Comparison of ENCODE assay signal across 21 mouse cellular contexts in genomic region chr9:102818228-102818627, GRCm38 (mm10). TPM values are rescaled to one million over a fixed set of nuclear protein-coding genes. Genes with fewer than 3 reads are reported as not detected.
DNase-seq lines count a peak whose midpoint lies in the region; ATAC-seq lines count a peak whose summit lies in the region.
"Had no signal": no experiment of that assay in that cellular context is flagged by ENCODE, and none has a peak within 500 bp of the region (broad histone marks: within the 10 kb centered on the region; RNA-seq: fewer than 3 reads in every experiment).

No protein-coding gene starts in this region.

- ATAC-seq in hindbrain, embryonic 15.5 days (ENCODE audit: low FRiP score, low read depth), result no peak
- no peak for ATAC-seq in midbrain, embryonic 15.5 days (replicated peaks)
- ATAC-seq: CD4-positive, CD25-positive, alpha-beta regulatory T cell, adult 4 months; intestine, embryonic 15.5 days had no signal

- H3K9ac ChIP-seq in hindbrain, embryonic 15.5 days, result no peak overlapping the region
- no peak overlapping the region for H3K9ac ChIP-seq in midbrain, embryonic 15.5 days
- H3K9ac ChIP-seq: heart, embryonic 13.5 days; intestine, embryonic 15.5 days; limb, embryonic 12.5 days; liver, embryonic 14.5 days; lung, embryonic 15.5 days; neural tube, embryonic 15.5 days had no signal

- no peak for DNase-seq in hindbrain, embryonic 10.5 days (ENCODE audit: low spot score)
- DNase-seq in 3T3-L1 (ENCODE audit: low read depth, low spot score), result peak; percentile 84
- DNase-seq in NIH3T3 (ENCODE audit: low read depth), result peak; percentile 72
- DNase-seq in kidney, postnatal 10 days, result no peak
- DNase-seq in cerebellum, postnatal 10 days, result no peak
- DNase-seq: adrenal gland, postnatal 25 days; cerebellum, adult 11-12 months; cerebellum, postnatal 25 days; heart, postnatal 36 days; kidney, postnatal 4 days; lung, postnatal 4 days; right cerebral cortex, postnatal 25 days had no signal

- H3K9me3 ChIP-seq in hindbrain, embryonic 15.5 days, result no peaks in the 10 kb centered on the region
- H3K9me3 ChIP-seq in hindbrain, embryonic 10.5 days, result 0 out of 2 replicates have a peak, but pooled peaks cover 11% of the 10 kb centered on the region
- no peaks in the 10 kb centered on the region for H3K9me3 ChIP-seq in midbrain, embryonic 15.5 days
- H3K9me3 ChIP-seq: intestine, embryonic 15.5 days; lung, embryonic 15.5 days; neural tube, embryonic 15.5 days had no signal

- no peaks in the 10 kb centered on the region for H3K4me1 ChIP-seq in hindbrain, embryonic 15.5 days (replicated peaks)
- H3K4me1 ChIP-seq in hindbrain, embryonic 10.5 days (replicated peaks), result no peaks in the 10 kb centered on the region
- no peaks in the 10 kb centered on the region for H3K4me1 ChIP-seq in midbrain, embryonic 15.5 days
- H3K4me1 ChIP-seq: heart, embryonic 13.5 days; intestine, embryonic 15.5 days; limb, embryonic 12.5 days; lung, embryonic 15.5 days; neural tube, embryonic 15.5 days had no signal

- H3K4me2 ChIP-seq in hindbrain, embryonic 15.5 days, result no peak overlapping the region
- no peak overlapping the region for H3K4me2 ChIP-seq in midbrain, embryonic 15.5 days
- H3K4me2 ChIP-seq: heart, embryonic 13.5 days; intestine, embryonic 15.5 days; limb, embryonic 12.5 days; lung, embryonic 15.5 days; neural tube, embryonic 15.5 days had no signal

- H3K4me3 ChIP-seq in hindbrain, embryonic 15.5 days, result no peak overlapping the region
- no peak overlapping the region for H3K4me3 ChIP-seq in hindbrain, embryonic 10.5 days
- H3K4me3 ChIP-seq in midbrain, embryonic 15.5 days, result no peak overlapping the region
- H3K4me3 ChIP-seq: heart, embryonic 13.5 days; intestine, embryonic 15.5 days; limb, embryonic 12.5 days; lung, embryonic 15.5 days; neural tube, embryonic 15.5 days had no signal

- H3K27me3 ChIP-seq in hindbrain, embryonic 15.5 days, result no peaks in the 10 kb centered on the region
- H3K27me3 ChIP-seq in hindbrain, embryonic 10.5 days (ENCODE audit: insufficient read depth, poor library complexity, severe bottlenecking), result no peaks in the 10 kb centered on the region
- H3K27me3 ChIP-seq in midbrain, embryonic 15.5 days (replicated peaks), result no peaks in the 10 kb centered on the region
- H3K27me3 ChIP-seq: heart, embryonic 13.5 days; intestine, embryonic 15.5 days; limb, embryonic 12.5 days; lung, embryonic 15.5 days; neural tube, embryonic 15.5 days had no signal

- peak overlapping the region; percentile 59 for H3K27ac ChIP-seq in hindbrain, embryonic 15.5 days (replicated peaks)
- H3K27ac ChIP-seq in hindbrain, embryonic 10.5 days, result no peak overlapping the region
- H3K27ac ChIP-seq in midbrain, embryonic 15.5 days, result peak overlapping the region; percentile 18
- H3K27ac ChIP-seq: heart, embryonic 13.5 days; intestine, embryonic 15.5 days; limb, embryonic 12.5 days; liver, embryonic 14.5 days; lung, embryonic 15.5 days; neural tube, embryonic 15.5 days had no signal

- H3K36me3 ChIP-seq in hindbrain, embryonic 15.5 days, result no peaks in the 10 kb centered on the region
- H3K36me3 ChIP-seq in hindbrain, embryonic 10.5 days, result no peaks in the 10 kb centered on the region
- no peaks in the 10 kb centered on the region for H3K36me3 ChIP-seq in midbrain, embryonic 15.5 days (replicated peaks)
- H3K36me3 ChIP-seq: heart, embryonic 13.5 days; intestine, embryonic 15.5 days; limb, embryonic 12.5 days; lung, embryonic 15.5 days; neural tube, embryonic 15.5 days had no signal

RNA-seq across cellular contexts. Expression of gene Ryk, which starts 16.5 kb away (rescaled TPM):
- 13.7 and 14.4 TPM in 2 replicates for polyA plus RNA-seq in hindbrain, embryonic 15.5 days (2015; fragmentation: Nextera tagmentation; extraction: Ambion mirVana)
- 13.3 and 13.9 TPM in 2 replicates for polyA plus RNA-seq in hindbrain, embryonic 10.5 days (2016; fragmentation: Nextera tagmentation; extraction: Ambion mirVana)
- polyA plus RNA-seq in midbrain, embryonic 15.5 days (2015; fragmentation: Nextera tagmentation; extraction: Ambion mirVana), result 12.5 and 14.1 TPM in 2 replicates

Comparison
In these comparisons a context has a peak if more than half of its experiments do, and no peak if none do; other contexts are left out.
1. DNase-seq: peak in 3T3-L1 (single experiment) and NIH3T3 (single experiment); none in hindbrain, embryonic 10.5 days (single experiment), kidney, postnatal 10 days (single experiment) and cerebellum, postnatal 10 days (0 of 2).